Mouse (Mus musculus) limb, embryonic 10.5 days (tissue): ENCODE measurements around the gene Lsm14a. TPM values are rescaled to one million over a fixed set of nuclear protein-coding genes. Genes with fewer than 3 reads are reported as not detected.
"Not testable (repeated sequence)": the region's sequence is repeated elsewhere in the genome, so short reads cannot be mapped to it uniquely, and the experiment has no call there.

Experiments
- DNase-seq: peaks from one replicate; pipeline ENCODE4 v3.0.0-alpha.2; 2017; ENCODE audit warnings: low spot score
- H3K27ac ChIP-seq: fragments of 300-500 bp; sonication (generic); 2 replicates; pipeline ENCODE4 v1.5.1; 2016; ENCODE audit warnings: mild to moderate bottlenecking
- H3K27me3 ChIP-seq: fragments of 300-500 bp; sonication (generic); 2 replicates; pipeline ENCODE4 v1.6.1; 2016; ENCODE audit warnings: low read depth, mild to moderate bottlenecking; ENCODE audit not compliant: poor library complexity, severe bottlenecking
- H3K36me3 ChIP-seq: fragments of 300-500 bp; sonication (generic); 2 replicates; pipeline ENCODE4 v1.6.1; 2016; ENCODE audit warnings: mild to moderate bottlenecking, moderate library complexity
- H3K4me1 ChIP-seq: fragments of 300-500 bp; sonication (generic); 2 replicates; pipeline ENCODE4 v1.6.1; 2016
- H3K4me3 ChIP-seq: fragments of 300-500 bp; sonication (generic); 2 replicates; pipeline ENCODE4 v1.5.1; 2016; ENCODE audit warnings: mild to moderate bottlenecking, moderate library complexity
- H3K9me3 ChIP-seq: fragments of 300-500 bp; sonication (generic); replicated peaks from 2 replicates; pipeline ENCODE4 v1.6.1; 2016; ENCODE audit warnings: mild to moderate bottlenecking
- whole genome bisulfite sequencing: fragments of 180-500 bp; shearing (Covaris S2); methylation state at CpG from one replicate; pipeline ENCODE4 v1.1.7; 2016; 5-methylcytosine and 5-hydroxymethylcytosine counted together
- polyA plus RNA-seq: library from polyadenylated mRNA; unstranded; fragments of >200 nt; fragmentation: Nextera tagmentation; extraction: Ambion mirVana; gene quantifications from 2 replicates; pipeline ENCODE4 v1.2.1, GENCODE M21; 2016

Gene Lsm14a
- polyA plus RNA-seq, 1 experiment from 2014 or later: 96.3 TPM

GRCm38 (mm10) chr7:34348011-34348410 lies 45.1 kb downstream of the Lsm14a start:
- Histone ChIP-seq H3K4me3 (no peak overlapping the region), H3K27ac (no peak overlapping the region), H3K9me3 (no peaks in the 10 kb centered on the region), H3K27me3 (no peaks in the 10 kb centered on the region), H3K36me3 (peaks cover 100% of the 10 kb centered on the region), H3K4me1 (no peaks in the 10 kb centered on the region)
- 87% methylated on average over 1 of the region's 1 CpGs for WGBS
- no peak for DNase-seq

GRCm38 (mm10) chr7:34347041-34347440 lies 46.1 kb downstream of the Lsm14a start:
- H3K36me3 ChIP-seq: peaks cover 100% of the 10 kb centered on the region

GRCm38 (mm10) chr7:34346505-34346904 lies 46.6 kb downstream of the Lsm14a start:
- Histone ChIP-seq H3K27ac (no peak overlapping the region), H3K9me3 (no peaks in the 10 kb centered on the region), H3K27me3 (no peaks in the 10 kb centered on the region), H3K4me1 (no peaks in the 10 kb centered on the region), H3K4me3 (no peak overlapping the region), H3K36me3 (peaks cover 100% of the 10 kb centered on the region)
- no peak for DNase-seq
- WGBS: 93% methylated on average over 4 of the region's 4 CpGs

More at GRCm38 (mm10) chr7:34347041-34347440, 46.1 kb downstream of the Lsm14a start:
- Histone ChIP-seq H3K9me3 (no peaks in the 10 kb centered on the region), H3K4me1 (no peaks in the 10 kb centered on the region), H3K27ac (no peak overlapping the region), H3K4me3 (no peak overlapping the region), H3K27me3 (no peaks in the 10 kb centered on the region)
- 97% methylated on average over 3 of the region's 3 CpGs for WGBS
- DNase-seq: no peak

- no peak for DNase-seq
- H3K27ac ChIP-seq: no peak overlapping the region
- no peaks in the 10 kb centered on the region for H3K9me3 ChIP-seq
- peaks cover 9% of the 10 kb centered on the region for H3K4me1 ChIP-seq
- 81% methylated on average over 10 of the region's 10 CpGs for WGBS
- H3K27me3 ChIP-seq: no peaks in the 10 kb centered on the region
- H3K36me3 ChIP-seq: peaks cover 85% of the 10 kb centered on the region
- H3K4me3 ChIP-seq: no peak overlapping the region
Measured at GRCm38 (mm10) chr7:34342040-34342793, 50.9 kb downstream of the Lsm14a start.

- DNase-seq: no peak
- H3K36me3 ChIP-seq: peaks cover 71% of the 10 kb centered on the region
Measured at GRCm38 (mm10) chr7:34340841-34341240, 52.3 kb downstream of the Lsm14a start.

DNA sequence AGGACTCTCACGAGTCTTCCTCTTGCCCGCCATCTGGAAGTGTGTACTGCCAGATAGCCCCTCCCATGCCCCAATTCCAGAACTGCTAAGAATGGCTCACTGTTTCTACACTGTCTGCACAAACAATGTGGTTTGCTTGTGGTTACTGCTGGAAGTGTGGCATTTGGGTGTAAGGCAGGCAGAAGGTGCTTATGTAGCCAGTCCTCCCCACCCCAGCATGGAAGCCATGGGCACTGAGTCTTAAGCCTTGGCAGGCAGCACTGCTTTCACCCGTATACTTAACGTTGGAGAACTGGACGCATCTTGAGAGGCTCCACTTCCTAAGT lies 54.0 kb downstream of the Lsm14a start:
- Histone ChIP-seq H3K36me3 (peaks cover 54% of the 10 kb centered on the region), H3K4me3 (no peak overlapping the region), H3K9me3 (no peaks in the 10 kb centered on the region), H3K27me3 (no peaks in the 10 kb centered on the region), H3K27ac (no peak overlapping the region), H3K4me1 (peaks cover 9% of the 10 kb centered on the region)
- WGBS: 73% methylated on average over 5 of the region's 5 CpGs
- DNase-seq: no peak

More at GRCm38 (mm10) chr7:34340841-34341240, 52.3 kb downstream of the Lsm14a start:
- 88% methylated on average over 5 of the region's 5 CpGs for WGBS
- no peak overlapping the region for H3K27ac ChIP-seq
- no peak overlapping the region for H3K4me3 ChIP-seq
- H3K4me1 ChIP-seq: peaks cover 9% of the 10 kb centered on the region
- no peaks in the 10 kb centered on the region for H3K27me3 ChIP-seq
- no peaks in the 10 kb centered on the region for H3K9me3 ChIP-seq

- 56% methylated on average over 9 of the region's 9 CpGs for WGBS
- no peaks in the 10 kb centered on the region for H3K27me3 ChIP-seq
- no peaks in the 10 kb centered on the region for H3K9me3 ChIP-seq
- no peak for DNase-seq
- H3K36me3 ChIP-seq: peaks cover 49% of the 10 kb centered on the region
- peaks cover 9% of the 10 kb centered on the region for H3K4me1 ChIP-seq
- H3K4me3 ChIP-seq: no peak overlapping the region
- no peak overlapping the region for H3K27ac ChIP-seq
Measured at GRCm38 (mm10) chr7:34338445-34339163, 54.5 kb downstream of the Lsm14a start.

GRCm38 (mm10) chr7:34337268-34337667 lies 55.8 kb downstream of the Lsm14a start:
- WGBS: 84% methylated on average over 2 of the region's 2 CpGs

DNA sequence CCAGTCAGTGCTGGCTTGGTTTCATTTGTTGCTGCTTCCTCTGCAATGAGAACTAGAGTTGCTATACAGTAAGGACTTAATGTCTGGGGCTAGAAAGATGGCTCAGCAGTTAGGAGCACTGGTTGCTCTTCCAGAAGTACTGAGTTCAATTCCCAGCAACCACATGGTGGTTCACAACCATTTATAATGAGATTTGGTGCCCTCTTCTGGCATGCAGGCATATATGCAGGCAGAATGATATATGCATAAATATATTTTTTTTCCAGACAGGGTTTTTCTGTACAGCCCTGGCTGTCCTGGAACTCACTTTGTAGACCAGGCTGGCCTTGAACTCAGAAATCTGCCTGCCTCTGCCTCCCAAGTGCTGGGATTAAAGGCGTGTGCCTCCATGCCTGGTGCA lies 56.6 kb downstream of the Lsm14a start:
- not testable (repeated sequence) for H3K9me3 ChIP-seq, H3K27ac ChIP-seq, DNase-seq, H3K4me3 ChIP-seq, H3K27me3 ChIP-seq, H3K4me1 ChIP-seq
- peaks cover 28% of the 10 kb centered on the region for H3K36me3 ChIP-seq
- WGBS: 92% methylated on average over 1 of the region's 1 CpGs

More at GRCm38 (mm10) chr7:34337268-34337667, 55.8 kb downstream of the Lsm14a start:
- Histone ChIP-seq H3K27ac (no peak overlapping the region), H3K4me3 (no peak overlapping the region), H3K4me1 (peaks cover 9% of the 10 kb centered on the region), H3K9me3 (no peaks in the 10 kb centered on the region), H3K36me3 (peaks cover 35% of the 10 kb centered on the region), H3K27me3 (no peaks in the 10 kb centered on the region)
- no peak for DNase-seq

GRCm38 (mm10) chr7:34327493-34327892 lies 65.6 kb downstream of the Lsm14a start:
- Histone ChIP-seq H3K9me3 (0 out of 2 replicates have a peak, but pooled peaks cover 3% of the 10 kb centered on the region), H3K36me3 (no peaks in the 10 kb centered on the region), H3K4me3 (no peak overlapping the region), H3K4me1 (no peaks in the 10 kb centered on the region), H3K27ac (no peak overlapping the region), H3K27me3 (no peaks in the 10 kb centered on the region)
- 63% methylated on average over 3 of the region's 3 CpGs for whole genome bisulfite sequencing
- no peak for DNase-seq

DNA sequence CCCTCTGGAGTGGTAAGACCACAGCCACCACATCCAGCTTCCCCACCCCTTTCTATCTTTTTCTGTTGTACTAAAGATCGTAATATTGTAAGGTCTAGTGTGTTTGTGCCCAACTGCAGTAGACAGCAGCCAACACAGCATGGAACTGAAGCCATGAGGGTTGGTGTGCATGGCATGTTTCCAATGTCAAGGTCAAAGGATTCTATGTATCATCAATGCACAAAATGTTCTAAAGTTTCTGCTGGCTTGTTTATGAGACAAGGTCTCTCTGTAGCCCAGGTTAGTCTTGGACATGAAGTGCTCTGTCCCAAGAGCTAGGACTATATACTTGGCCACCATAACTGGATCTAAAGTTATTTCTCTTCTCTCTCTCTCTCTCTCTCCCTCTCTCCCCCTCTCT lies 68.3 kb downstream of the Lsm14a start:
- H3K27me3 ChIP-seq: no peaks in the 10 kb centered on the region
- H3K27ac ChIP-seq: no peak overlapping the region
- peaks cover 3% of the 10 kb centered on the region; the same call in 1 of the 2 replicates for H3K4me1 ChIP-seq
- H3K36me3 ChIP-seq: no peaks in the 10 kb centered on the region
- 92% methylated on average over 1 of the region's 1 CpGs for WGBS
- 0 out of 2 replicates have a peak, but pooled peaks cover 3% of the 10 kb centered on the region for H3K9me3 ChIP-seq
- no peak overlapping the region for H3K4me3 ChIP-seq
- no peak for DNase-seq

DNA sequence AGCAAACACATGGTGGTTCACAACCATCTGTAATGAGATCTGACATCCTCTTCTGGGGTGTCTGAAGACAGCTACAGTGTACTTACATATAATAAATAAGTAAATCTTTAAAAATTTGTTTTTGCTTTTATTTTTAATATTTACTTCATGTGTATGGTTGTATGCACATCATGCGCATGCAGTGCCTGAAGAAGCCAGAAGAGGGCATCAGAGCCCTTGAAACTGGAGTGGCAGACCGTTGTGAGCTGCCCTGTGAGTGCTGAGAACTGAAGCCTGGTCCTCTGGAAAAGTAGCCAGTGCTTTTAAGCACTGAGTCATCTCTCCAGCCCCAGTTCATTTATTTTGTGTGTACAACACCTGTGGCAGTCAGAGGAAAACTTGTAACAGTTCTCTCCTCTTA lies 69.1 kb downstream of the Lsm14a start:
- no peaks in the 10 kb centered on the region for H3K36me3 ChIP-seq
- no peak overlapping the region for H3K4me3 ChIP-seq
- 0 out of 2 replicates have a peak, but pooled peaks cover 3% of the 10 kb centered on the region for H3K9me3 ChIP-seq
- no peak overlapping the region for H3K27ac ChIP-seq
- no peak for DNase-seq
- peaks cover 3% of the 10 kb centered on the region; the same call in 1 of the 2 replicates for H3K4me1 ChIP-seq
- H3K27me3 ChIP-seq: no peaks in the 10 kb centered on the region
- 94% methylated on average over 2 of the region's 2 CpGs for WGBS

GRCm38 (mm10) chr7:34323351-34323750 lies 69.8 kb downstream of the Lsm14a start:
- Histone ChIP-seq H3K9me3 (0 out of 2 replicates have a peak, but pooled peaks cover 3% of the 10 kb centered on the region), H3K4me1 (peaks cover 3% of the 10 kb centered on the region; the same call in 1 of the 2 replicates), H3K36me3 (no peaks in the 10 kb centered on the region), H3K27ac (no peak overlapping the region), H3K4me3 (no peak overlapping the region), H3K27me3 (no peaks in the 10 kb centered on the region)
- WGBS: 85% methylated on average over 8 of the region's 8 CpGs
- DNase-seq: no peak
